Mouse (Mus musculus) lung, adult 2 months (tissue): ENCODE measurements around the gene Optc. TPM values are rescaled to one million over a fixed set of nuclear protein-coding genes. Genes with fewer than 3 reads are reported as not detected.

Experiments used
- DNase-seq: peaks from one replicate; pipeline ENCODE4 v3.0.0; 2022
- H3K4me1 ChIP-seq: fragments of 200-500 bp; 2 replicates; pipeline ENCODE4 v1.6.1; 2011; ENCODE audit warnings: low read length; ENCODE audit not compliant: control insufficient read depth, insufficient read depth
- H3K4me3 ChIP-seq: fragments of 200-500 bp; replicated peaks from 2 replicates; pipeline ENCODE3; 2011; ENCODE audit warnings: low read depth, mild to moderate bottlenecking, control low read depth, low read length; ENCODE audit errors: extremely low read depth
- CTCF ChIP-seq: fragments of 200-500 bp; IDR thresholded peaks from 2 replicates; pipeline ENCODE4 v1.5.1; 2011; ENCODE audit warnings: mild to moderate bottlenecking, low read length, control low read depth; ENCODE audit not compliant: insufficient read depth
- POLR2A ChIP-seq: fragments of 200-500 bp; IDR thresholded peaks from 2 replicates; pipeline ENCODE4 v1.6.1; 2011; ENCODE audit warnings: low read depth, mild to moderate bottlenecking, control low read depth, low read length, borderline replicate concordance; ENCODE audit errors: extremely low read depth
- WGBS: fragments of 180-500 bp; shearing (Covaris S2); methylation state at CpG from one replicate; pipeline ENCODE4 v1.1.7; 2018; 5-methylcytosine and 5-hydroxymethylcytosine counted together
- polyA plus RNA-seq: library from polyadenylated mRNA; depleted of rRNA; stranded (reverse); fragments of >200 nt; gene quantifications from 2 replicates; pipeline ENCODE4 v1.2.3, GENCODE M21; 2012

The Optc gene
- polyA plus RNA-seq, 1 experiment = 3.1 TPM

DNA sequence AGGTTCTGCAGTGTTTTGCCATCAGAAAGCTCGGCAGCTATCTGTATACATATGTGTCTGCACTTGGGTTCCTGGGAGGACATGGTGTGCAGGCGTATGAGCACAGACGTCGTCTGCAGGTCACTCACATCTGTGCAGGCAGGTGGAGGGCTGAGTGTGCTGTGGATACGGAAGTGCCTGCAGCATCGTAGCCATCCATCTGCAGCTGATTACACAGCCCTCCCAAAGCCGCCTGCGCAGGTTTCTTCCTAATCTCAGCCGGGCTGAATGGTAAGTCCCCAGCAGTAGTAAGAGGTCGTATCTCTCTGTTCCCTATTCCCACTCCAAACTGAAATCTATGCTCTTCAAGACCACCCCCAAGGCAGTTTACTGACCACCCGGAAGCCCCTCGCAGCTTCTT lies 1.4 kb downstream of the Optc start:
- no peak for DNase-seq
- WGBS = 68% methylated on average over 12 of the region's 12 CpGs
- TF ChIP-seq POLR2A = no peak
- no peak for TF ChIP-seq CTCF
- Histone ChIP-seq H3K4me1 (peaks cover 8% of the 10 kb centered on the region; the same call in 1 of the 2 replicates), H3K4me3 (no peak overlapping the region)

DNA sequence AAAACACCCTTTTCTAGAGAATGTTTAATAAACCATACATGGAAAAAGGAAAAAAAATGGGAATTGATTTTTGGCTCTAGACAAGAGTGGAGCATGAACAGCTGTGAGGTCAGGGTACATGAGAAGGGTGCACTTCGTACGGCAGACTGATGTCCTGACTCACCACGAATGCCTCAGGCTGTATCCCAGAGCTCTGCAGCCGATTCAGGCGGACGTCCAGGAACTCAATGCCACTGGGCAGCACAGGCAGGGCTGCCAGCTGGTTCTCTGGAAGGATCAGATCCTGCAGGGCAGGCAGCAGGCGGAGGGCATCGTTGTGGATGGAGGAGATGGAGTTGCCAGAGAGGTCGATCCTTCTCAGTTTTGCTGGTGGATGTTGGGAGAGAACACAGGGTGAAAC lies 7.0 kb downstream of the Optc start:
- WGBS = 71% methylated on average over 9 of the region's 9 CpGs
- Histone ChIP-seq H3K4me1 (no peaks in the 10 kb centered on the region), H3K4me3 (no peak overlapping the region)
- TF ChIP-seq POLR2A = no peak
- TF ChIP-seq CTCF = no peak
- no peak for DNase-seq

DNA sequence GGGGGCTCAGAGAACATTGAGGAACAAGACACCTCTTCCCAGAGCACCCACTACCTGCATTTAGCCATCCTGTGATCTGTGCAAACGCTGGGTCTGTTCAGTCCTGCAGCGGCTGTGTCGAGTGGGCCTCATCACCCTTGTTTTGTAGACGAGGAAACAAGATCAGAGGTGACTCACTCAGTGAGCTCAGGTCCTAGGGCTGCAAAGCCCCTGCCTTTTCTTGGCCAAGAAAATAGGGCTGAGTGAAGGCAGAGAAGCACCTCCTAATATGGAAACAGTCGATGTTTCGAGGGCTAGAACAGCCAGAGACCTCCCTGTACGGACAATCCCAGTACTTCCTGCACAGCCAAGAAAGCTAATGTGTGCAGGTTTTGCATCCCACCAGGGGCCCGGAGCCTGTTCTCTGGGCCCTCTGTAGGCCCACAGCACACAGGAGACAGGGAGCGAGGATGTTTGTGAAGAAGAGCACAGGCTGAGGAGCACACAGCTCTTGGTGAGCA lies 8.7 kb downstream of the Optc start:
- TF ChIP-seq CTCF = no peak
- TF ChIP-seq POLR2A = no peak
- WGBS = 67% methylated on average over 9 of the region's 9 CpGs
- no peak overlapping the region for H3K4me3 ChIP-seq
- H3K4me1 ChIP-seq = no peaks in the 10 kb centered on the region
- no peak for DNase-seq

DNA sequence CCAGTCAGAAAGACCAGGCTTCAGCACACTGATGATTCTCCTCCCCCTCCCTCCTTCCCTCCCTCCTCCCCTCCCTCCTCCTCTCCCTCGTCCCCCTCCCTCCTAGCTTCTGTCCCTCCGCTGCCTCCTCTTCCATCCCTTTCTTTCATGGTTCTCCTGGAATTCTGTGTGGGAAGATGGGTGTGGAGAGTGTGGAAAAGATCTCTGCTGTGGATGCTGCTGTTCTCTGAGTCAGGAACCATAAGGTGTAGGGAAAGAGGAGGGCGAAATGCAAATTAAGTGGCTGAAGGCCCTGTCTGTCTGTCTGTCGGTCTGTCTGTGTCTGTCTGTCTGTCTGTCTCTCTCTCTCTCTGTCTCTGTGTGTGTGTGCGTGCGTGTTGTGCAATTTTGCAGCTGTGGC lies 10.5 kb downstream of the Optc start:
- WGBS = 74% methylated on average over 6 of the region's 6 CpGs
- DNase-seq = no peak
- no peak overlapping the region for H3K4me3 ChIP-seq
- TF ChIP-seq POLR2A (no peak), CTCF (no peak)
- peaks cover 8% of the 10 kb centered on the region for H3K4me1 ChIP-seq

DNA sequence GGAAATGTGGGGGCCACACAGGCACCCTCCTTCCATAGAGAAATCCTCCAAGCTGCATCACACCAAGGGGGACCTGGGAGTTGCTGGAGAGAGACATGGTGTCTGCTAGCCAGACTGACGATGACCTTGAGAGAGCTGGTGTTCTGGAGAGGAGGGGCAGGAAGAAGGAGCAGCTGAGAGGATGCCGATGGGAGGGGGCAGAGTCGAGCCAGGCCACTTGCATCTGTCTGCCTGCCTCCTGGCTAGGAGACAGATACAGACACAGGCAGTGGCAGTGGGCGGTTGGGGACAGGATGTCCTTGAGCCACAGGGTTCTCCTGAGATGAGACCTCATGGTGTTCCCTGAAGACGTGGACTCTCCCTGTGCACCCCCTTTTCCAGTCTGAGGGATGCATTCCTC lies 16.3 kb downstream of the Optc start:
- H3K4me3 ChIP-seq = no peak overlapping the region
- DNase-seq = no peak
- TF ChIP-seq CTCF (no peak), POLR2A (no peak)
- WGBS = 14% methylated on average over 5 of the region's 5 CpGs
- H3K4me1 ChIP-seq = peaks cover 8% of the 10 kb centered on the region

DNA sequence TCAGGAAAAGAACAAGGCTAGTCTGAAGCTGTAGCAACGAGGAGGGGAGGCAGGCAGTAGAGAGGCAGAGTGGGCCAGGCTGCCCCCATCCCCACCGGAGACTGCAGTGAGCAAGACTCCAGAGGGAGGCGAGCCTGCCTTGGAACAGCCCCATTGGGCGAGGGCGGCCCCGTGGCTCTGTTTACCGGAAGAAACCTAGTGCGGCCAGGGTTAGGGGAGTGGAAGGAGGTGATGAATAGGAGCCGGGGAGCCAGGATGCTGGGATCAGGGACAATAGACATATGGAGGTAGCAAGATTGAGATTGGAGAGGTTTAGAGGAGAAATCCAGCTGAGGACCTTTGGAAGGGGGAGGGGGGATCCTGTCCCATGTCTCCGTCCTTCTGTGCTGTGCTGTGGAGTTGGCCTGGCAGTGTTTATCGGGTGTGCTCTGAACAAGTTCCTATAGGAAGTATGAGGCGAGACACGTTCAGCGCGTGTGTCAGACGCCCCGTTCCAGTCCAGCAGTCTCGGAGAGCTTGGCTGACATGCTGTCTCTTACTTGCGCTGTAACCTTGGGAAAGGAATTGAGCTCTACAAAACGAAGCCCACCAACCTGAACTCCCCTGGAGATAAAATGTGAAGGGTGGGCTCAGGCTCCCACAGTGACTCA lies 17.7 kb downstream of the Optc start:
- WGBS = 14% methylated on average over 20 of the region's 20 CpGs
- DNase-seq = no peak
- TF ChIP-seq POLR2A = no peak
- no peak for TF ChIP-seq CTCF
- Histone ChIP-seq H3K4me1 (peaks cover 8% of the 10 kb centered on the region), H3K4me3 (no peak overlapping the region)

DNA sequence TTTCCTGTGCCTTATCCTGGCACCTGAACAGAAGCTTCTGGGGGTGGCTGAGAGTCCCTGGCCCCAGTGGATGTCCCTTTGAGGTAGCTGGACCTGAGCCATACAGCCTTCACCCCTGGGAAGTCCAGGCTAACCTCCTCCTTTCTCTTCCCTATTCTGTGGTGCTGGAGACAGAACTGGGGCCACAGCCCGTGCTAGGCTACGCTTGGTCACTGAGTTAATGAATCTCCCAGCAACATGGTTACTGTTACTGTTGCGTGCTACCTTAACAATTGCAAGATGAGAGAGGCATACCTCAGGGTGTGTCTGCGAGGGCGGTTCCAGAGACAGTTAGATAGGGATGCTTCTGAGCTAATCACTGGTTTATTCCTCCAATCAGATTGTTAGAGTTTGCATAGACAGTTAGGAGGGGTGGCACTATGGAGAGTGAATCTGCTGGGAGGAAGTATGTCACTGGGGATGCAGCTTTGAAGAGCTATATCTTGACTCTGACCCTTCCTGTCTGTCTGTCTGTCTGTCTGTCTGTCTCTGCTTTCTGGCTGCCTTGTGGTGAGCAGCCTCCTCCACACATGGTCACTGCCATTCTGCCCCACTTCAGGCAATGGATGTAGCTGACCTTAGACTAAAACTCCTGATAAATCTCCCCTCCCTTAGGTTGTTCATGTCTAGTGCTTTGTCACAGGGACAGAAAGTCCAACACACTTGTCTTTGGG lies 20.1 kb downstream of the Optc start:
- Histone ChIP-seq H3K4me3 (no peak overlapping the region), H3K4me1 (peaks cover 4% of the 10 kb centered on the region)
- whole genome bisulfite sequencing = 86% methylated on average over 5 of the region's 5 CpGs
- no peak for DNase-seq
- TF ChIP-seq CTCF = no peak
- TF ChIP-seq POLR2A = no peak

DNA sequence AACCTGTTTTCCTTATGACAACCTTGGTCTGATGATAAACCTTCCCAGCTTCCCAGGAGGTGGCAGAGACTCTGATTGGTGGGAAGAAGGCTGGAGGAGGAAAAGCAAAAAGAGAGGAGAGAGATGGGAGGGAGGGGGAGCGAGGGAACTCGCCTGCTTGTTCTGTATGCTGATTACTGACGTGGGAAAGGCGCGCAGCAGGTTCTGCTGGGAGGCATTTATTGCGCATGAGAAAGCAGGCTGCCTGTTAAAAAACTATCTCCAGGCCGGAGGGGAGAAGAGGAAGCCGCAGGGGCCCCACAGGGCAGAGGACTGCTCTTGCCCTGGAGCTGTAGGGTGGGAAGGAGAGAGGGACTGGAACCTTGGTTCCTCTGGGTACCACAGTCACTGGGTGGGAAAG lies 20.8 kb downstream of the Optc start:
- WGBS = 52% methylated on average over 8 of the region's 8 CpGs
- no peak for TF ChIP-seq CTCF
- no peak for TF ChIP-seq POLR2A

DNA sequence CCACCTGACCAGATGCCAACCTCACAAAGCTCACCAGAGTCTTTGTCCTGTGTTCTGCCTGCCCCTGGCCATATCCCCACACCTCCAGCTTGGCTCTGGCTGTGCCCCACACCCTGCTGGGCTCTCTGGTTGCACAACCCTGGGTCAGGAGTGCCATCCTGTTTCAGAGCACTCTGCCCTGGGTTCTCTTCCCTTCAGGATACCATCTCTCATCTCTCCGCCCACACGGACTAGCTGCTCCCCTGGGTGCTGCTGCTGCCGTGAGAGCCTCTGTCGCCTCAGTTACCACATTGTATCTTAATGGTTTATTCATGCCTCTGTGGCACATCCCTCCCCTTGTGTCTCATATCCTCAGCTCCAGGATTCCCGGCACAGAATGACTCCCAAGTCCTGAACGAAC lies 21.4 kb downstream of the Optc start:
- 61% methylated on average over 6 of the region's 6 CpGs for WGBS

More for the DNA sequence above, 20.8 kb downstream of the Optc start:
- Histone ChIP-seq H3K4me3 (no peak overlapping the region), H3K4me1 (no peaks in the 10 kb centered on the region; the same call in 1 of the 2 replicates)
- DNase-seq = no peak

DNA sequence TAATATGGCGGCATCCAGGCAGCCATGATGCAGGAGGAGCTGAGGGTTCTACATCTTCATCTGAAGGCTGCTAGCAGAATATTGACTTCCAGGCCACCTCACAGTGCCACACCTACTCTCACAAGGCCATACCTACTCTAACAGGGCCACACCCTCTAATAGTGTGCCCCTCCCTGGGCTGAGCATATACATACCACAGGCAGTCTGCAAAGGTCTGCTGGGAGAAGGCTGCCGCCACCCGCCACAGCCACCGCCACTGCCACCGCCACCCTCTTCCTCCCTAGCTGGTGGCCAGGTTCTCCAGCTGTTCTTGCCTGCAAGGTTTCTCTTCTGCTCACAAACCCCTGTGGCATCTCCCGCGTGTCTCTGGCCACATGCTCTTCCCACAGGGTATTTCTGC lies 22.0 kb downstream of the Optc start:
- DNase-seq = no peak
- Histone ChIP-seq H3K4me1 (no peaks in the 10 kb centered on the region), H3K4me3 (no peak overlapping the region)
- no peak for TF ChIP-seq POLR2A
- TF ChIP-seq CTCF = no peak
- WGBS = 82% methylated on average over 7 of the region's 7 CpGs

More for the DNA sequence above, 21.4 kb downstream of the Optc start:
- Histone ChIP-seq H3K4me3 (no peak overlapping the region), H3K4me1 (no peaks in the 10 kb centered on the region)
- no peak for TF ChIP-seq CTCF
- TF ChIP-seq POLR2A = no peak
- DNase-seq = no peak
